Mouse (Mus musculus): Measurements from ENCODE around the gene Ankle2.

- TF ChIP-seq SIN3A (IDR thresholded peaks at IDR 0.05; ENCODE audit: low read length), result no peak
- TF ChIP-seq RAD21 (IDR thresholded peaks at IDR 0.05; ENCODE audit: low read depth, low read length), result no peak
- TF ChIP-seq USF2 (conservative IDR thresholded peaks at IDR 0.05; ENCODE audit: low read depth, low read length), result no peak
- TF ChIP-seq GABPA (IDR thresholded peaks at IDR 0.05; ENCODE audit: insufficient replicate concordance, low read depth, low read length), result no peak
- no peak for TF ChIP-seq MXI1 (IDR thresholded peaks at IDR 0.05; ENCODE audit: low read depth, low read length)
- no peak for TF ChIP-seq POLR2A (IDR thresholded peaks at IDR 0.05; ENCODE audit: low read depth, low read length)
These were observed 3.4 kb upstream of the Ankle2 start for GRCm38 (mm10) chr5:110227336-110227883.
